Mouse (Mus musculus) fibroblast of lung, adult 2 months (primary cell): ENCODE results near the gene Ppp1r26.
A peak's percentile ranks its signal among the peaks of the same experiment; 100 is the strongest.
"Not testable (repeated sequence)": the region's sequence is repeated elsewhere in the genome, so short reads cannot be mapped to it uniquely, and the experiment has no call there.

Experiments used
- DNase-seq: peaks from one replicate; pipeline ENCODE4 v3.0.0-alpha.2; 2011; ENCODE audit warnings: low read depth

Gene Ppp1r26

GRCm38 (mm10) chr2:28446181-28446514 is 452 bp upstream of the Ppp1r26 start:
- DNase-seq, result no peak

- DNase-seq, result no peak
Measured at GRCm38 (mm10) chr2:28447315-28447670, 693 bp downstream of the Ppp1r26 start.

- DNase-seq, result no peak
Measured at GRCm38 (mm10) chr2:28451663-28452062, 5.1 kb downstream of the Ppp1r26 start.

GRCm38 (mm10) chr2:28453539-28453938 is 6.9 kb downstream of the Ppp1r26 start:
- DNase-seq, result no peak

- no peak for DNase-seq
Measured at GRCm38 (mm10) chr2:28456616-28457015, 10.0 kb downstream of the Ppp1r26 start.

- DNase-seq, result peak; percentile 3
Measured at GRCm38 (mm10) chr2:28463919-28464318, 17.3 kb downstream of the Ppp1r26 start.

- DNase-seq, result no peak
Measured at GRCm38 (mm10) chr2:28464919-28465318, 18.3 kb downstream of the Ppp1r26 start.

- peak; percentile 72 for DNase-seq
Measured at GRCm38 (mm10) chr2:28465836-28466518, 19.4 kb downstream of the Ppp1r26 start, which contains the start of gene 1700007K13Rik. 1700007K13Rik (minus strand) TSS chr2:28466332.

GRCm38 (mm10) chr2:28467860-28468485 is 21.4 kb downstream of the Ppp1r26 start, which contains the start of gene Mrps2:
Mrps2 (plus strand) TSS chr2:28468066.
- DNase-seq, result peak; percentile 56

- DNase-seq, result no peak
Measured at GRCm38 (mm10) chr2:28468486-28469225, 22.1 kb downstream of the Ppp1r26 start.

- no peak for DNase-seq
Measured at GRCm38 (mm10) chr2:28469461-28469860, 22.9 kb downstream of the Ppp1r26 start.

- DNase-seq, result no peak
Measured at GRCm38 (mm10) chr2:28470591-28470990, 24.0 kb downstream of the Ppp1r26 start.

- DNase-seq, result not testable (repeated sequence)
Measured at GRCm38 (mm10) chr2:28472011-28472410, 25.4 kb downstream of the Ppp1r26 start.

- not testable (repeated sequence) for DNase-seq
Measured at GRCm38 (mm10) chr2:28477993-28478392, 31.4 kb downstream of the Ppp1r26 start.

- no peak for DNase-seq
Measured at GRCm38 (mm10) chr2:28479208-28480204, 32.9 kb downstream of the Ppp1r26 start.

GRCm38 (mm10) chr2:28483861-28484260 is 37.3 kb downstream of the Ppp1r26 start:
- DNase-seq, result no peak

GRCm38 (mm10) chr2:28494521-28494920 is 47.9 kb downstream of the Ppp1r26 start:
- DNase-seq, result no peak

- DNase-seq, result no peak
Measured at GRCm38 (mm10) chr2:28495207-28495756, 48.7 kb downstream of the Ppp1r26 start.

GRCm38 (mm10) chr2:28495801-28496595 is 49.4 kb downstream of the Ppp1r26 start:
- DNase-seq, result no peak

GRCm38 (mm10) chr2:28496671-28497070 is 50.1 kb downstream of the Ppp1r26 start, which contains the start of gene Gbgt1:
Gbgt1 (plus strand) TSS chr2:28496891.
- no peak for DNase-seq

GRCm38 (mm10) chr2:28497561-28497960 is 51.0 kb downstream of the Ppp1r26 start:
- DNase-seq, result no peak
